Mouse (Mus musculus) MEL (cell line): ENCODE data around the gene Ifna5. TPM values are rescaled to one million over a fixed set of nuclear protein-coding genes. Genes with fewer than 3 reads are reported as not detected.

ENCODE experiments used
- DNase-seq: peaks from one replicate; pipeline ENCODE4 v3.0.0; 2011; ENCODE audit warnings: low read depth, low spot score
- H3K27ac ChIP-seq: 2 replicates; pipeline ENCODE4 v1.5.1; 2012; ENCODE audit warnings: low read depth, mild to moderate bottlenecking, control low read depth, low read length, moderate library complexity; ENCODE audit not compliant: control insufficient read depth
- H3K27me3 ChIP-seq, 2 experiments: fragments of 150-350 bp in 1 of 2; sonication (generic) in 1 of 2; 2 replicates each; pipeline ENCODE4 v1.6.1; 2012; ENCODE audit warnings: low read length in 2 of 2, mild to moderate bottlenecking in 2 of 2, improper control_type of control experiment in 1 of 2, moderate library complexity in 1 of 2; ENCODE audit not compliant: insufficient read depth in 2 of 2, control insufficient read depth in 1 of 2
- H3K36me3 ChIP-seq, 2 experiments: 2 replicates each; pipeline ENCODE4 v1.6.1; 2012 to 2014; ENCODE audit warnings: low read length in 2 of 2, improper control_type of control experiment in 1 of 2, inconsistent platforms in 1 of 2, mild to moderate bottlenecking in 1 of 2; ENCODE audit not compliant: insufficient read depth in 2 of 2, control insufficient read depth in 1 of 2
- H3K4me1 ChIP-seq, 2 experiments: fragments of 150-350 bp in 1 of 2; sonication (generic) in 1 of 2; 2 replicates each; pipeline ENCODE4 v1.6.1; 2012; ENCODE audit warnings: low read length in 2 of 2, improper control_type of control experiment in 1 of 2, mild to moderate bottlenecking in 1 of 2; ENCODE audit not compliant: insufficient read depth in 2 of 2, control insufficient read depth in 1 of 2
- H3K4me3 ChIP-seq, 2 experiments: fragments of 150-350 bp in 1 of 2; sonication (generic) in 1 of 2; 2 replicates each; pipeline ENCODE4 v1.5.1; 2012; ENCODE audit warnings: low read depth in 2 of 2, low read length in 2 of 2, mild to moderate bottlenecking in 2 of 2, moderate library complexity in 2 of 2, control low read depth in 1 of 2, improper control_type of control experiment in 1 of 2; ENCODE audit not compliant: control insufficient read depth in 1 of 2, insufficient read depth in 1 of 2
- H3K79me2 ChIP-seq: 2 replicates; pipeline ENCODE4 v1.6.1; 2012; ENCODE audit warnings: mild to moderate bottlenecking, low read length, moderate library complexity; ENCODE audit not compliant: control insufficient read depth, poor library complexity, insufficient read depth
- H3K9ac ChIP-seq: 2 replicates; pipeline ENCODE4 v1.6.1; 2012; ENCODE audit warnings: low read depth, mild to moderate bottlenecking, control low read depth, low read length, moderate library complexity; ENCODE audit not compliant: control insufficient read depth, poor library complexity, severe bottlenecking
- H3K9me3 ChIP-seq: fragments of 150-350 bp; sonication (generic); replicated peaks from 2 replicates; pipeline ENCODE4 v1.6.1; 2012; ENCODE audit warnings: mild to moderate bottlenecking, low read length, improper control_type of control experiment, moderate library complexity; ENCODE audit not compliant: insufficient read depth
- BHLHE40 ChIP-seq: IDR thresholded peaks from 2 replicates; pipeline ENCODE4 v1.6.1; 2012; ENCODE audit warnings: low read depth, mild to moderate bottlenecking, inconsistent platforms, low read length, improper control_type of control experiment, borderline replicate concordance
- CHD1 ChIP-seq: IDR thresholded peaks from 2 replicates; pipeline ENCODE4 v1.6.1; 2012; ENCODE audit warnings: low read depth, mild to moderate bottlenecking, inconsistent platforms, low read length, improper control_type of control experiment
- CHD2 ChIP-seq: IDR thresholded peaks from 2 replicates; pipeline ENCODE4 v1.6.1; 2011; ENCODE audit warnings: low read length, improper control_type of control experiment
- CTCF ChIP-seq, 3 experiments: IDR thresholded peaks in 2 of 3; conservative IDR thresholded peaks in 1 of 3; 2 replicates each; pipeline ENCODE4 v1.5.1; 2011 to 2012; ENCODE audit warnings: low read length in 3 of 3, low read depth in 2 of 3, mild to moderate bottlenecking in 2 of 3, improper control_type of control experiment in 1 of 3, inconsistent platforms in 1 of 3, mixed read lengths in 1 of 3, moderate library complexity in 1 of 3; ENCODE audit not compliant: control insufficient read depth in 1 of 3, insufficient read depth in 1 of 3, poor library complexity in 1 of 3, severe bottlenecking in 1 of 3
- E2F4 ChIP-seq: IDR thresholded peaks from 2 replicates; pipeline ENCODE4 v1.6.1; 2011; ENCODE audit warnings: low read depth, low read length, improper control_type of control experiment, borderline replicate concordance
- ELF1 ChIP-seq: IDR thresholded peaks from 2 replicates; pipeline ENCODE4 v1.6.1; 2014; ENCODE audit warnings: low read depth, mild to moderate bottlenecking, inconsistent platforms, low read length, improper control_type of control experiment, moderate library complexity
- EP300 ChIP-seq, 2 experiments: IDR thresholded peaks; 2 replicates each; pipeline ENCODE4 v1.6.1; 2011; ENCODE audit warnings: improper control_type of control experiment in 2 of 2, low read length in 2 of 2, low read depth in 1 of 2, mild to moderate bottlenecking in 1 of 2
- ETS1 ChIP-seq: IDR thresholded peaks from 2 replicates; pipeline ENCODE4 v1.6.1; 2012; ENCODE audit warnings: low read depth, mild to moderate bottlenecking, inconsistent platforms, low read length, improper control_type of control experiment, moderate library complexity
- GABPA ChIP-seq: IDR thresholded peaks from 2 replicates; pipeline ENCODE4 v1.6.1; 2012; ENCODE audit warnings: low read depth, mild to moderate bottlenecking, inconsistent platforms, low read length, improper control_type of control experiment, moderate library complexity
- GATA1 ChIP-seq: IDR thresholded peaks from 2 replicates; pipeline ENCODE4 v1.6.1; 2011; ENCODE audit warnings: low read depth, low read length, improper control_type of control experiment
- HCFC1 ChIP-seq: IDR thresholded peaks from 2 replicates; pipeline ENCODE4 v1.6.1; 2012; ENCODE audit warnings: low read depth, mild to moderate bottlenecking, inconsistent platforms, low read length, improper control_type of control experiment, moderate library complexity
- JUND ChIP-seq: IDR thresholded peaks from 2 replicates; pipeline ENCODE4 v1.6.1; 2011; ENCODE audit warnings: low read depth, mild to moderate bottlenecking, improper control_type of control experiment, low read length
- KAT2A ChIP-seq: conservative IDR thresholded peaks from 2 replicates; pipeline ENCODE4 v1.6.1; 2012; ENCODE audit warnings: low read depth, low read length, improper control_type of control experiment, inconsistent platforms
- MAFK ChIP-seq: IDR thresholded peaks from 2 replicates; pipeline ENCODE4 v1.6.1; 2011; ENCODE audit warnings: low read depth, mild to moderate bottlenecking, low read length, improper control_type of control experiment, borderline replicate concordance
- MAX ChIP-seq: IDR thresholded peaks from 2 replicates; pipeline ENCODE4 v1.6.1; 2011; ENCODE audit warnings: low read length, improper control_type of control experiment
- MAZ ChIP-seq: IDR thresholded peaks from 2 replicates; pipeline ENCODE4 v1.6.1; 2012; ENCODE audit warnings: low read depth, mild to moderate bottlenecking, inconsistent platforms, low read length, improper control_type of control experiment
- MEF2A ChIP-seq: IDR thresholded peaks from 2 replicates; pipeline ENCODE4 v1.6.1; 2014; ENCODE audit warnings: low read depth, mild to moderate bottlenecking, inconsistent platforms, low read length, improper control_type of control experiment; ENCODE audit not compliant: poor library complexity, insufficient replicate concordance, severe bottlenecking; ENCODE audit errors: extremely low read depth
- MYB ChIP-seq: IDR thresholded peaks from 2 replicates; pipeline ENCODE4 v1.6.1; 2011; ENCODE audit warnings: mild to moderate bottlenecking, low read depth, low read length, improper control_type of control experiment
- MYC ChIP-seq: IDR thresholded peaks from 2 replicates; pipeline ENCODE4 v1.6.1; 2011; ENCODE audit warnings: low read depth, mild to moderate bottlenecking, low read length, improper control_type of control experiment, moderate library complexity
- NELFE ChIP-seq: IDR thresholded peaks from 2 replicates; pipeline ENCODE4 v1.6.1; 2011; ENCODE audit warnings: low read depth, low read length, improper control_type of control experiment
- NRF1 ChIP-seq: IDR thresholded peaks from 2 replicates; pipeline ENCODE4 v1.6.1; 2014; ENCODE audit warnings: low read depth, mild to moderate bottlenecking, inconsistent platforms, low read length, improper control_type of control experiment, moderate library complexity; ENCODE audit not compliant: poor library complexity, insufficient read depth, severe bottlenecking
- POLR2A ChIP-seq, 2 experiments: IDR thresholded peaks; 2 replicates each; pipeline ENCODE4 v1.6.1; 2011 to 2012; ENCODE audit warnings: low read length in 2 of 2, mild to moderate bottlenecking in 2 of 2, control low read depth in 1 of 2, improper control_type of control experiment in 1 of 2, low read depth in 1 of 2, moderate library complexity in 1 of 2; ENCODE audit not compliant: control insufficient read depth in 1 of 2, insufficient read depth in 1 of 2, poor library complexity in 1 of 2
- POLR2AphosphoS2 ChIP-seq: IDR thresholded peaks from 2 replicates; pipeline ENCODE4 v1.6.1; 2011; ENCODE audit warnings: low read length, improper control_type of control experiment
- POLR2AphosphoS5 ChIP-seq: IDR thresholded peaks from 2 replicates; pipeline ENCODE4 v1.6.1; 2012; ENCODE audit warnings: low read depth, borderline replicate concordance, mild to moderate bottlenecking, inconsistent platforms, low read length, moderate library complexity, mixed read lengths
- RAD21 ChIP-seq: IDR thresholded peaks from 2 replicates; pipeline ENCODE4 v1.6.1; 2011; ENCODE audit warnings: mild to moderate bottlenecking, low read depth, low read length, improper control_type of control experiment
- RCOR1 ChIP-seq: IDR thresholded peaks from 2 replicates; pipeline ENCODE4 v1.6.1; 2012; ENCODE audit warnings: low read depth, mild to moderate bottlenecking, inconsistent platforms, low read length, improper control_type of control experiment
- SIN3A ChIP-seq: IDR thresholded peaks from 2 replicates; pipeline ENCODE4 v1.6.1; 2012; ENCODE audit warnings: low read length, improper control_type of control experiment, inconsistent platforms
- SMC3 ChIP-seq: IDR thresholded peaks from 2 replicates; pipeline ENCODE4 v1.6.1; 2011; ENCODE audit warnings: low read depth, low read length, improper control_type of control experiment
- TAL1 ChIP-seq: IDR thresholded peaks from 2 replicates; pipeline ENCODE4 v1.6.1; 2012; ENCODE audit warnings: mild to moderate bottlenecking, inconsistent platforms, low read length, moderate library complexity, mixed read lengths
- TBP ChIP-seq: IDR thresholded peaks from 2 replicates; pipeline ENCODE4 v1.8.0; 2011; ENCODE audit warnings: low read depth, low read length, improper control_type of control experiment
- TCF12 ChIP-seq: IDR thresholded peaks from 2 replicates; pipeline ENCODE4 v1.6.1; 2014; ENCODE audit warnings: low read depth, mild to moderate bottlenecking, inconsistent platforms, low read length, improper control_type of control experiment, moderate library complexity
- UBTF ChIP-seq: IDR thresholded peaks from 2 replicates; pipeline ENCODE4 v1.6.1; 2012; ENCODE audit warnings: low read depth, mild to moderate bottlenecking, inconsistent platforms, low read length, improper control_type of control experiment, moderate library complexity, borderline replicate concordance; ENCODE audit not compliant: insufficient read depth
- USF1 ChIP-seq: IDR thresholded peaks from 2 replicates; pipeline ENCODE4 v1.6.1; 2014; ENCODE audit warnings: low read depth, mild to moderate bottlenecking, inconsistent platforms, low read length, improper control_type of control experiment, moderate library complexity
- USF2 ChIP-seq, 2 experiments: IDR thresholded peaks; 2 replicates each; pipeline ENCODE4 v1.6.1; 2011 to 2012; ENCODE audit warnings: improper control_type of control experiment in 2 of 2, low read length in 2 of 2, borderline replicate concordance in 1 of 2, inconsistent platforms in 1 of 2, low read depth in 1 of 2, mild to moderate bottlenecking in 1 of 2; ENCODE audit not compliant: insufficient read depth in 1 of 2
- ZC3H11A ChIP-seq: IDR thresholded peaks from 2 replicates; pipeline ENCODE4 v1.6.1; 2012; ENCODE audit warnings: low read depth, mild to moderate bottlenecking, inconsistent platforms, low read length, improper control_type of control experiment
- ZKSCAN1 ChIP-seq: IDR thresholded peaks from 2 replicates; pipeline ENCODE4 v1.6.1; 2012; ENCODE audit warnings: low read depth, mild to moderate bottlenecking, inconsistent platforms, low read length, improper control_type of control experiment, moderate library complexity
- ZNF384 ChIP-seq: IDR thresholded peaks from 2 replicates; pipeline ENCODE4 v1.6.1; 2012; ENCODE audit warnings: low read depth, mild to moderate bottlenecking, inconsistent platforms, low read length, improper control_type of control experiment
- polyA plus RNA-seq, 2 experiments: library from polyadenylated mRNA; stranded (reverse) in 1 of 2; unstranded in 1 of 2; fragments of >175 nt in 1 of 2; fragments of >200 nt in 1 of 2; gene quantifications; 2 replicates each; pipeline versions ENCODE4 v1.2.1 to v1.2.4; 2012; ENCODE audit warnings: low replicate concordance in 2 of 2, low read depth in 1 of 2; ENCODE audit not compliant: insufficient read length in 2 of 2, insufficient read depth in 1 of 2, missing spikeins in 1 of 2
- total RNA-seq: library from RNA; depleted of rRNA; stranded (reverse); fragments of 300-350 nt; gene quantifications from 2 replicates; pipeline ENCODE4 v1.2.3, GENCODE M21; 2012

Gene Ifna5
- total and polyA plus RNA-seq, 3 experiments: not detected

- Histone ChIP-seq H3K79me2 (no peaks in the 10 kb centered on the region), H3K9me3 (no peaks in the 10 kb centered on the region), H3K36me3 (peaks cover 0 to 15% of the 10 kb centered on the region in 2 experiments; a peak in 2 of 4 replicates), H3K9ac (peak overlapping the region; percentile 54), H3K27me3 (peaks cover 3 to 8% of the 10 kb centered on the region in 2 experiments), H3K4me3 (peak overlapping the region; percentile 42 to 48), H3K4me1 (peaks cover 13 to 14% of the 10 kb centered on the region in 2 experiments), H3K27ac (peak overlapping the region; percentile 79)
- DNase-seq: peak; percentile 90
- no peak for TF ChIP-seq CHD2
- TF ChIP-seq CTCF (IDR thresholded peaks at IDR 0.05 in 2 of 3, conservative IDR thresholded peaks at IDR 0.05 in 1 of 3; ENCODE audit: control insufficient read depth in 1 of 3, insufficient read depth in 1 of 3, low read depth in 2 of 3, low read length in 3 of 3, poor library complexity in 1 of 3, severe bottlenecking in 1 of 3): no peak
- no peak for TF ChIP-seq SMC3
- TF ChIP-seq TCF12: peak; percentile 93
- TF ChIP-seq GATA1: peak; percentile 84
- no peak for TF ChIP-seq MYC
- peak; percentile 72 for TF ChIP-seq SIN3A
- TF ChIP-seq KAT2A: no peak
- no peak for TF ChIP-seq USF2 (IDR thresholded peaks at IDR 0.05; ENCODE audit: borderline replicate concordance in 1 of 2, insufficient read depth in 1 of 2, low read depth in 1 of 2, low read length in 2 of 2)
- TF ChIP-seq MAFK: peak; percentile 52; the same call in 1 of the 2 replicates
- TF ChIP-seq RCOR1: peak; percentile 95
- TF ChIP-seq USF1: no peak
- peak; percentile 54; the same call in 1 of the 2 replicates for TF ChIP-seq BHLHE40
- TF ChIP-seq UBTF: no peak
- TF ChIP-seq ELF1: no peak
- peak; percentile 37; the same call in 1 of the 2 replicates for TF ChIP-seq TBP
- no peak for TF ChIP-seq GABPA
- peak; percentile 91 for TF ChIP-seq MYB
- TF ChIP-seq ETS1: peak; percentile 91
- no peak for TF ChIP-seq ZKSCAN1
- no peak for TF ChIP-seq ZC3H11A
- TF ChIP-seq RAD21: no peak
- no peak; the same call in 1 of the 2 replicates for TF ChIP-seq NELFE
- TF ChIP-seq POLR2AphosphoS2: no peak
- no peak for TF ChIP-seq JUND
- no peak for TF ChIP-seq NRF1
- TF ChIP-seq MAZ: peak; percentile 70; the same call in 1 of the 2 replicates
- peak; percentile 96 for TF ChIP-seq EP300 (IDR thresholded peaks at IDR 0.05; ENCODE audit: low read depth in 1 of 2, low read length in 2 of 2)
- TF ChIP-seq MAX: peak; percentile 22
- peak; percentile 75 for TF ChIP-seq TAL1
- no peak for TF ChIP-seq MEF2A
- 0 out of 2 replicates have a peak, but pooled peaks have one; percentile 33 for TF ChIP-seq CHD1
- TF ChIP-seq HCFC1: 0 out of 2 replicates have a peak, but pooled peaks have one; percentile 26
- no peak for TF ChIP-seq POLR2A (IDR thresholded peaks at IDR 0.05; ENCODE audit: control insufficient read depth in 1 of 2, insufficient read depth in 1 of 2, low read depth in 1 of 2, low read length in 2 of 2, poor library complexity in 1 of 2)
- TF ChIP-seq E2F4: no peak
- TF ChIP-seq ZNF384: no peak
- TF ChIP-seq POLR2AphosphoS5: no peak
Observed at GRCm38 (mm10) chr4:88864599-88864998, 29.3 kb downstream of the Ifna5 start.
